Mouse (Mus musculus) CH12.LX (cell line): ENCODE measurements around the gene Psma7.

Source experiments
- CTCF ChIP-seq, 2 experiments: IDR thresholded peaks in 1 of 2; conservative IDR thresholded peaks in 1 of 2; 2 replicates each; pipeline ENCODE4 v1.5.1; 2011 to 2012; ENCODE audit warnings: low read depth in 2 of 2, low read length in 2 of 2, improper control_type of control experiment in 1 of 2, inconsistent platforms in 1 of 2, mild to moderate bottlenecking in 1 of 2, moderate library complexity in 1 of 2
- E2F4 ChIP-seq: IDR thresholded peaks from 2 replicates; pipeline ENCODE4 v1.6.1; 2011; ENCODE audit warnings: low read depth, low read length, improper control_type of control experiment; ENCODE audit not compliant: insufficient replicate concordance
- JUND ChIP-seq: conservative IDR thresholded peaks from 2 replicates; pipeline ENCODE4 v1.6.1; 2011; ENCODE audit warnings: low read depth, low read length, improper control_type of control experiment
- MAX ChIP-seq: IDR thresholded peaks from 2 replicates; pipeline ENCODE4 v1.6.1; 2011; ENCODE audit warnings: low read length, improper control_type of control experiment
- MYC ChIP-seq: IDR thresholded peaks from 2 replicates; pipeline ENCODE4 v1.6.1; 2011; ENCODE audit warnings: low read depth, mild to moderate bottlenecking, improper control_type of control experiment, low read length
- NELFE ChIP-seq: IDR thresholded peaks from 2 replicates; pipeline ENCODE4 v1.6.1; 2011; ENCODE audit warnings: low read depth, low read length, improper control_type of control experiment
- NRF1 ChIP-seq: IDR thresholded peaks from 2 replicates; pipeline ENCODE4 v1.6.1; 2014; ENCODE audit warnings: low read depth, mild to moderate bottlenecking, inconsistent platforms, low read length, improper control_type of control experiment, moderate library complexity
- POLR2A ChIP-seq: IDR thresholded peaks from 2 replicates; pipeline ENCODE4 v1.6.1; 2011; ENCODE audit warnings: low read depth, mild to moderate bottlenecking, improper control_type of control experiment, low read length
- SIN3A ChIP-seq: IDR thresholded peaks from 2 replicates; pipeline ENCODE4 v1.6.1; 2012; ENCODE audit warnings: low read length, improper control_type of control experiment, inconsistent platforms
- TBP ChIP-seq: conservative IDR thresholded peaks from 2 replicates; pipeline ENCODE4 v1.6.1; 2011; ENCODE audit warnings: low read depth, low read length, improper control_type of control experiment
- USF1 ChIP-seq: IDR thresholded peaks from 2 replicates; pipeline ENCODE4 v1.6.1; 2014; ENCODE audit warnings: low read depth, mild to moderate bottlenecking, inconsistent platforms, low read length, improper control_type of control experiment
- ZMIZ1 ChIP-seq: IDR thresholded peaks from 2 replicates; pipeline ENCODE4 v1.6.1; 2012; ENCODE audit warnings: low read depth, mild to moderate bottlenecking, inconsistent platforms, low read length, improper control_type of control experiment

- TF ChIP-seq E2F4 (no peak), ZMIZ1 (no peak), TBP (no peak), NELFE (no peak), SIN3A (no peak), MAX (no peak), CTCF (conservative IDR thresholded peaks at IDR 0.05 in 1 of 2, IDR thresholded peaks at IDR 0.05 in 1 of 2; ENCODE audit: low read depth in 2 of 2, low read length in 2 of 2) (no peak), USF1 (no peak), POLR2A (no peak), NRF1 (no peak), MYC (no peak), JUND (no peak)
Observed at GRCm38 (mm10) chr2:180083063-180083462, 40.8 kb upstream of the Psma7 start.
